Mouse (Mus musculus): ENCODE results near the gene Vmn1r159.
"Not testable (repeated sequence)": the region's sequence is repeated elsewhere in the genome, so short reads cannot be mapped to it uniquely, and the experiment has no call there.

Vmn1r159 gene

GRCm38 (mm10) chr7:22843505-22843904 lies at the start of gene Vmn1r159:
Vmn1r159 (minus strand) TSS chr7:22843605.
- DNase-seq = not testable (repeated sequence)

DNA sequence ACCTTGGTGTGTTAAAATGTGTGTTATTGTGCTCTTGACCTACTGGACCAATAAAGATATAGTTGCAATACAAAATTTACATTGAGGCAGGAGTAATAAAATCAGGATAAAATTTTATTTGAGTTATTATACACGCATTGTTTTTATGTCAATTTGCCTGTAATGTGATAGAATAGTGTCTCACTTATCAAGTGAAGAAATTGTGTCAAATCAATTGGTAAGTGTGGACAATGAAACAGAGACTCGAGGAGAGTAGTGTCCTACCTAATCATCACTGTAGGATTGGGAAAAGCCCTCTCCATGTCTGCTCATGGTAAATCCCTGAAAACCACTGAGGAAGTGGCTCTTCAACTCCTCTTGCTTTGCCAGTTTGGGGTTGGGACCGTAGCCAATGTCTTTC lies 27.5 kb upstream of the Vmn1r159 start, which contains the start of gene Vmn1r160:
TSS of gene Vmn1r160 (plus strand) at position 301 of the 400 bp plus-strand sequence.
- not testable (repeated sequence) for DNase-seq

Data from spleen, adult 18-20 months (tissue).